Mouse (Mus musculus) urinary bladder, postnatal 25 days (tissue): Measurements from ENCODE around the gene Slc3a2.

ENCODE experiments used
- DNase-seq: peaks from one replicate; pipeline ENCODE4 v3.0.0; 2022; ENCODE audit warnings: low spot score

Slc3a2 gene

GRCm38 (mm10) chr19:8662337-8662736, 60.8 kb downstream of the Slc3a2 start:
- peak; percentile 20 for DNase-seq

- no peak for DNase-seq
These were observed 61.3 kb downstream of the Slc3a2 start for GRCm38 (mm10) chr19:8661821-8662307.
